Mouse (Mus musculus) brain, embryonic 14.5 days (tissue): ENCODE results near the gene Nlgn1.
"Not testable (repeated sequence)": the region's sequence is repeated elsewhere in the genome, so short reads cannot be mapped to it uniquely, and the experiment has no call there.

ENCODE experiments used
- CTCF ChIP-seq: fragments of 200-500 bp; IDR thresholded peaks from 2 replicates; pipeline ENCODE4 v1.5.1; 2012; ENCODE audit warnings: inconsistent platforms, mild to moderate bottlenecking, moderate library complexity, borderline replicate concordance; ENCODE audit not compliant: insufficient read depth, insufficient read length; ENCODE audit errors: extremely low read depth
- POLR2A ChIP-seq: fragments of 200-500 bp; IDR thresholded peaks from 2 replicates; pipeline ENCODE4 v1.6.1; 2012; ENCODE audit warnings: mild to moderate bottlenecking, inconsistent platforms, borderline replicate concordance; ENCODE audit not compliant: poor library complexity, insufficient read depth, insufficient read length, severe bottlenecking; ENCODE audit errors: extremely low read depth

DNA sequence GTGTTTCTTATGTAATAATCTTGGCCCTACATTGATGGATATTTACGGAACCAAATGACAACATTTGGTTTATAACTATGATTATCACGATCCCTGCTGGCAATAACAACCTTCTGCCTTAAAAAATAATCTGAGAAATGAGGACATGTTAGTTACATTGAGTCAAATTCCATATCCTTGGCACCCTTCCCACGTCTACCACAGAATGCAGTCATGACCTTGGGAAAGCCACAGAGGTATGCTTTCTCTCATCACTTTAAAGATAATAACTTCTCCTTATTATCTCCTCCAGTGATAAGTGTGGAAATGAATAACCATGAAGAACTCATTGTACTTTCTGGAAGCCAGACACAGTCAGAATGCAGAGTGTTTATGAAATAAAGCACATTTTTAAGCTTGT lies 808.0 kb downstream of the Nlgn1 start:
- not testable (repeated sequence) for TF ChIP-seq POLR2A, CTCF
